Mouse (Mus musculus) heart, postnatal 25 days (tissue): ENCODE measurements around the gene Atp6ap2. TPM values are rescaled to one million over a fixed set of nuclear protein-coding genes. Genes with fewer than 3 reads are reported as not detected.

Source experiments
- total RNA-seq, 2 experiments: library from RNA; stranded (reverse); gene quantifications; 2 replicates each; pipeline ENCODE4 v1.2.3; 2021

Gene Atp6ap2
- total RNA-seq, 2 experiments from 2014 or later = 18.0 to 22.4 TPM

Other genes starting within 250 kb of the Atp6ap2 start
- gene 1810030O07Rik, start 85.9 kb downstream of the Atp6ap2 start, total RNA-seq = 10 to 100 TPM in 1 of 2 experiments, 1 to 10 TPM in 1; 7.8 to 12.1 TPM
- gene Med14, start 174.3 kb downstream of the Atp6ap2 start, total RNA-seq = 10 to 100 TPM; 25.9 to 29.0 TPM